Mouse (Mus musculus): ENCODE measurements around the gene Erbb2.

Erbb2 gene

GRCm38 (mm10) chr11:98385638-98386585 is 26.4 kb upstream of the Erbb2 start, which contains the start of gene Pnmt:
Gene Pnmt (plus strand): TSS chr11:98386450.
- DNase-seq, result no peak

- no peak for DNase-seq
Observed at GRCm38 (mm10) chr11:98386596-98386995, 25.7 kb upstream of the Erbb2 start.

GRCm38 (mm10) chr11:98387056-98387577 is 25.2 kb upstream of the Erbb2 start:
- DNase-seq, result no peak

GRCm38 (mm10) chr11:98388282-98388681 is 24.0 kb upstream of the Erbb2 start:
- DNase-seq, result no peak

GRCm38 (mm10) chr11:98389221-98389780 is 23.0 kb upstream of the Erbb2 start:
- peak; percentile 66 to 71 for DNase-seq

- DNase-seq, result no peak
Observed at GRCm38 (mm10) chr11:98390141-98390540, 22.1 kb upstream of the Erbb2 start.

GRCm38 (mm10) chr11:98392034-98392433 is 20.2 kb upstream of the Erbb2 start:
- no peak for DNase-seq

- no peak for DNase-seq
Observed at GRCm38 (mm10) chr11:98392645-98393044, 19.6 kb upstream of the Erbb2 start.

- no peak for DNase-seq
Observed at GRCm38 (mm10) chr11:98393317-98393716, 19.0 kb upstream of the Erbb2 start.

- DNase-seq, result no peak
Observed at GRCm38 (mm10) chr11:98394301-98394700, 18.0 kb upstream of the Erbb2 start.

- DNase-seq, result no peak
Observed at GRCm38 (mm10) chr11:98395041-98395440, 17.2 kb upstream of the Erbb2 start.

GRCm38 (mm10) chr11:98397946-98398345 is 14.3 kb upstream of the Erbb2 start:
- no peak for DNase-seq

GRCm38 (mm10) chr11:98400161-98400726 is 12.0 kb upstream of the Erbb2 start, which contains the start of gene Pgap3:
Gene Pgap3 (minus strand): TSS chr11:98400490.
- DNase-seq, result peak; percentile 80 to 86

GRCm38 (mm10) chr11:98400816-98401215 is 11.5 kb upstream of the Erbb2 start:
- DNase-seq, result no peak

GRCm38 (mm10) chr11:98406621-98407020 is 5.6 kb upstream of the Erbb2 start:
- no peak for DNase-seq

- DNase-seq, result no peak
Observed at GRCm38 (mm10) chr11:98408872-98409271, 3.4 kb upstream of the Erbb2 start.

GRCm38 (mm10) chr11:98409341-98409822 is 2.9 kb upstream of the Erbb2 start:
- no peak for DNase-seq

- no peak for DNase-seq
Observed at GRCm38 (mm10) chr11:98412797-98413301, 579 bp downstream of the Erbb2 start.

- DNase-seq, result no peak
Observed at GRCm38 (mm10) chr11:98413731-98414130, 1.5 kb downstream of the Erbb2 start.

GRCm38 (mm10) chr11:98414162-98414561 is 1.9 kb downstream of the Erbb2 start:
- DNase-seq, result no peak

GRCm38 (mm10) chr11:98417074-98417473 is 4.8 kb downstream of the Erbb2 start:
- no peak for DNase-seq

GRCm38 (mm10) chr11:98418273-98418672 is 6.0 kb downstream of the Erbb2 start:
- DNase-seq, result no peak

- no peak for DNase-seq
Observed at GRCm38 (mm10) chr11:98418939-98419547, 6.8 kb downstream of the Erbb2 start.
